Mouse (Mus musculus): ENCODE data around the gene Yod1.

Gene Yod1

DNA sequence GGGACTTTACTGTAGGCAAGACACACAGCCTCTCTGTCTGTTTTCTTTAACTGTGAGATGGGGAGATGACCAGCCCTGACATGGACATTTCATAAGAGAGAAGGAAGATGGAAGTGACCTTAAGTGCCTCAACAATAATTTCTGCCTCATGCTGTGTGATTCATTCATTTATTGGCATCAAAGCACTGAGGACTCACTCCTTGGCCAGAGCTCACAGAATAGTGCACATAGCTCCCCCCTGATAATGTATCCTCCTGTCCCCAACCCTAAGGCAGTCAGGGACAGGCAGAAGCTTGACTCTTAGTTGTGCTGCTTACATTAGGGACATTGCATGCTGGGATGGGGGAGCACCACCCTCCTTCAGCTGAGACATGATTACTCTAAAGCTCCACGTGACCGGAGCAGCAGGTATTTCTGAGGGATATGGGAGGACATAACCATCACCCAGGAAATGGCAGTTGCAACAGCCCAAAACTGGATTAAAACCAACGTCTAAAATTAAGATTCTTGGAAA lies 53.9 kb downstream of the Yod1 start:
- DNase-seq, result no peak

Measured in thymus, postnatal 25 days (tissue).